Mouse (Mus musculus) lung, embryonic 16.5 days (tissue): ENCODE data around the gene Mdh2. TPM values are rescaled to one million over a fixed set of nuclear protein-coding genes. Genes with fewer than 3 reads are reported as not detected.

Source experiments
- ATAC-seq: fragments of 200-750 bp; cut with Nextera tagmentation; 2 replicates; pipeline ENCODE4 v1.8.0; 2017; ENCODE audit warnings: low read depth, mild to moderate bottlenecking, moderate library complexity
- H3K27ac ChIP-seq: fragments of 300-500 bp; sonication (generic); 2 replicates; pipeline ENCODE4 v1.5.1; 2014; ENCODE audit warnings: mild to moderate bottlenecking, control low read depth, low read length
- H3K27me3 ChIP-seq: fragments of 300-500 bp; sonication (generic); 2 replicates; pipeline ENCODE4 v1.6.1; 2014; ENCODE audit warnings: low read depth, low read length, mixed read lengths; ENCODE audit not compliant: control insufficient read depth, insufficient read depth
- H3K36me3 ChIP-seq: fragments of 300-500 bp; sonication (generic); 2 replicates; pipeline ENCODE4 v1.6.1; 2014; ENCODE audit warnings: low read length; ENCODE audit not compliant: control insufficient read depth, insufficient read depth
- H3K4me1 ChIP-seq: fragments of 300-500 bp; sonication (generic); replicated peaks from 2 replicates; pipeline ENCODE4 v1.6.1; 2014; ENCODE audit warnings: low read length, mixed read lengths; ENCODE audit not compliant: control insufficient read depth, insufficient read depth
- H3K4me2 ChIP-seq: fragments of 300-500 bp; sonication (generic); 2 replicates; pipeline ENCODE4 v1.6.1; 2014; ENCODE audit warnings: low read depth, low read length, control low read depth
- H3K4me3 ChIP-seq: fragments of 300-500 bp; sonication (generic); 2 replicates; pipeline ENCODE4 v1.5.1; 2014; ENCODE audit warnings: mild to moderate bottlenecking, low read length, control low read depth
- H3K9ac ChIP-seq: fragments of 300-500 bp; sonication (generic); 2 replicates; pipeline ENCODE4 v1.6.1; 2014; ENCODE audit warnings: low read length, control low read depth
- H3K9me3 ChIP-seq: fragments of 300-500 bp; sonication (generic); 2 replicates; pipeline ENCODE4 v1.6.1; 2016; ENCODE audit warnings: low read length; ENCODE audit not compliant: control insufficient read depth
- WGBS: fragments of 180-500 bp; shearing (Covaris S2); extraction: QIAGEN DNeasy Blood & Tissue Kit; methylation state at CpG from one replicate; pipeline ENCODE4 v1.1.7; 2014; 5-methylcytosine and 5-hydroxymethylcytosine counted together
- polyA plus RNA-seq: library from polyadenylated mRNA; unstranded; fragments of >200 nt; fragmentation: Nextera tagmentation; extraction: Ambion mirVana; gene quantifications from 2 replicates; pipeline ENCODE4 v1.2.1, GENCODE M21; 2015

The Mdh2 gene
- polyA plus RNA-seq, 1 experiment from 2014 or later, result 433 TPM

DNA sequence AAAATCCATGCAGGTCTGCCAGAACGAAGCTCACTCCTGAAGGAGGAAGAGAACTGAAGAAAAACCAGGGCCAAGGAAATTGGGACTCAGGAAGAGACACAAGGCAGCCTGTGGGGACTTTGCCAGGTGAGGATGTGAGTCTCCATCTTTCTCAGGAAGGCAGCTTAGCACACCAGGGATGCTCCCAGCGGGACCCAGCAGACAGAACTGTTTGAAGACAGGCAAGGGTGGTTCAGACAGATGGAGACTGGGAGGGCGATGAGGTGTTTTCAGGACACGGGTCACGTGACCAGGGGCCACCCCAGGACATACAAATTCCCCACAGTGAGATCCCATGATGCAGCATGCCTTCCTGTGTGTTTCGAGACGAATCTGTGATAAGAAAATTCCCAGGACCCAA is 40.2 kb downstream of the Mdh2 start:
- Histone ChIP-seq H3K9me3 (no peaks in the 10 kb centered on the region), H3K4me3 (no peak overlapping the region), H3K9ac (no peak overlapping the region), H3K36me3 (no peaks in the 10 kb centered on the region), H3K27ac (no peak overlapping the region), H3K4me1 (no peaks in the 10 kb centered on the region), H3K27me3 (no peaks in the 10 kb centered on the region), H3K4me2 (no peak overlapping the region)
- WGBS, result 31% methylated on average over 7 of the region's 7 CpGs
- no peak for ATAC-seq

DNA sequence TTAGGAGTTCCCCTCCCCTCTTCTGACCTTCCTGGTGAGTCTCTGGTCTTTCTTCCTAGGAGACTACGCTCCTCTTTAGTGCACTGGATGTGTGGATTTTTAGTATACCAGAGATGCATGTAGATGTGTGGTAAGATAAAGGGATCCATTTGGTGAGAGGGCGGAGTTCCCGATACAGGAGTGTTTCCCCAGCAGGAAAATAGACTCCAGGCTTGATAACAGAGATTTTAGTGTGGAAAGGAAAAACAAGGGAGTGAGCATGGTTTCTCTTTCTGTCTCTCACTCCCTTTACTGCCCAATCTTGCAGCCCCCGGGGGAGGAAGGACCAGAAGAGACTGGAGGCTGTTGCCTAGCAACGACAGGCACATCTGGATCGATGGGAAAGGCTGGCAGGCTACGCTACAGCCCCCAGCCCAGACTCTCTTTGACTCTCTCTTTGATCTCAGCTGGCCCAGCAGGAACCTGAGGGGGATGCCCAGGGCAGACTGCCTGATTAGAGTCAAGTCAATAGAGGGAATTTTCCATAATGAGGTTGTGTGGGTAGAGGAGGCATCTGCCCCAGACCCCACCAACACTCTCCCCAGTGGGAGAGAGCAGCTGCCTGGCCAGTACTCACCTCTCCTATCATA is 44.1 kb downstream of the Mdh2 start:
- Histone ChIP-seq H3K9ac (no peak overlapping the region), H3K4me1 (no peaks in the 10 kb centered on the region), H3K9me3 (no peaks in the 10 kb centered on the region), H3K4me3 (no peak overlapping the region), H3K27me3 (no peaks in the 10 kb centered on the region), H3K27ac (no peak overlapping the region), H3K4me2 (no peak overlapping the region), H3K36me3 (no peaks in the 10 kb centered on the region)
- ATAC-seq, result no peak
- WGBS, result 24% methylated on average over 7 of the region's 7 CpGs

DNA sequence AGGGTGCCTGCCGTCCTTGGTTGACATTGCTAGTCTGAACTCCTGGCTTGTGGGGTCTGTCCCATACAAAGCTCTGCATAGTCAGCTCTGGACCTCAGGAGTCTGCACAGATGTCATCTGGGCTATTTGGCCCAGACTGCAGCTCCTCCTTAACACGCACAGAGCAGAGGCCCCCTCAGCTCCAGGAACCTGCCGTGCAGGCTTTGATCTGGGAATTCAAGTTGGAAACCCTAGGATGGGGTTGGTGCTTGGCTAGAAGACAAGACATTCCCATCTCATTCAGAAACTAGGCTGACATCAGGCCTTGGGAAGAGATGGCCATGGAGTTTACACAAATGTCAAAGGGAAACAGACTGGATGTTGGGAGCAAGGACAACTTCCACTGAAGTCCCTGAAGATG is 46.2 kb downstream of the Mdh2 start:
- 43% methylated on average over 3 of the region's 3 CpGs for WGBS

DNA sequence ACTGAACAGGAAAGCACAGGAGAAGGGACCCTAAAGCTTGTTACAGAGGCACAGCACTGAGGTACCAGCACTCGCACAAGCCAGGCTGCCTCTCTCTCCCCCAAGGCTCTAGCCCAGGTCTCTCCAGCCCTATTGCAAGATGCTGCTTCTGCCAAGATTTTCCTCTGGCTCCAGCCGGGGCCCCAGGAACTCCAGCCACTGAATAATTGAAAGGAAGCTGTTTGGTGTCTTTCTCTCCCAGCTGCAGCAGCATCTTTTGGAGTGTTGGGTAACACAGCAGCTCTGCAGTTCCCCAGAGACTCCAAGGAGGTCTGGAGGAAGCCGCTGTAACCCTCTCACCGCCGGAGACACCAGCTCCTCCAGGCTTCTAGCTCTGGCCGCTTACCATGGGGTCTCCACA is 47.9 kb downstream of the Mdh2 start:
- no peak overlapping the region for H3K27ac ChIP-seq
- no peaks in the 10 kb centered on the region for H3K9me3 ChIP-seq
- no peak overlapping the region for H3K9ac ChIP-seq
- no peak overlapping the region for H3K4me3 ChIP-seq
- H3K4me2 ChIP-seq, result no peak overlapping the region
- H3K4me1 ChIP-seq, result no peaks in the 10 kb centered on the region
- no peak for ATAC-seq
- no peaks in the 10 kb centered on the region for H3K27me3 ChIP-seq
- H3K36me3 ChIP-seq, result no peaks in the 10 kb centered on the region
- WGBS, result 42% methylated on average over 6 of the region's 6 CpGs

More for the DNA sequence above, 46.2 kb downstream of the Mdh2 start:
- Histone ChIP-seq H3K4me2 (no peak overlapping the region), H3K4me1 (no peaks in the 10 kb centered on the region), H3K9ac (no peak overlapping the region), H3K9me3 (no peaks in the 10 kb centered on the region), H3K4me3 (no peak overlapping the region), H3K27ac (no peak overlapping the region), H3K27me3 (no peaks in the 10 kb centered on the region), H3K36me3 (no peaks in the 10 kb centered on the region)
- ATAC-seq, result no peak

DNA sequence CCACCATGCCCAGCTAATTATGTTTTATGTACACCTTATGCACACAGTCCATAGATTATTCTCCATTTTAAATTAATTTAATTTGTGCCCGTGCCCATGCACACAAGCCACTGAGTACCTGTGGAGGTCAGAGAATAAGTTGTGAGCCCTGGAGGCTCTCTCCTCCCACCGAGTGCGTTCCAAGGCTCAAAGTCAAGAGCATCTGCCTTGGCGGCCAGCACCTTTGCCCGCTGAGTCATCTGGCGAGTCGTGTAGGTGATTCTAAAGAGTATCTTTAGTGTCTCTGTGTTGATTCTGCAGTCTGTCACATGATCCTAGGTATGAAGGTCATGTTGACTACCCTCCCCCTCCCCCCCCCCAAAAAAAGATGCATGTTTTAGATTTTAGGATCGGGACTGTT is 51.1 kb downstream of the Mdh2 start:
- WGBS, result 82% methylated on average over 8 of the region's 8 CpGs
- no peak overlapping the region for H3K9ac ChIP-seq
- no peak overlapping the region for H3K4me3 ChIP-seq
- H3K4me2 ChIP-seq, result no peak overlapping the region
- H3K9me3 ChIP-seq, result no peaks in the 10 kb centered on the region
- no peak for ATAC-seq
- H3K36me3 ChIP-seq, result no peaks in the 10 kb centered on the region
- no peaks in the 10 kb centered on the region; the same call in 1 of the 2 replicates for H3K27me3 ChIP-seq
- H3K27ac ChIP-seq, result no peak overlapping the region
- no peaks in the 10 kb centered on the region for H3K4me1 ChIP-seq

DNA sequence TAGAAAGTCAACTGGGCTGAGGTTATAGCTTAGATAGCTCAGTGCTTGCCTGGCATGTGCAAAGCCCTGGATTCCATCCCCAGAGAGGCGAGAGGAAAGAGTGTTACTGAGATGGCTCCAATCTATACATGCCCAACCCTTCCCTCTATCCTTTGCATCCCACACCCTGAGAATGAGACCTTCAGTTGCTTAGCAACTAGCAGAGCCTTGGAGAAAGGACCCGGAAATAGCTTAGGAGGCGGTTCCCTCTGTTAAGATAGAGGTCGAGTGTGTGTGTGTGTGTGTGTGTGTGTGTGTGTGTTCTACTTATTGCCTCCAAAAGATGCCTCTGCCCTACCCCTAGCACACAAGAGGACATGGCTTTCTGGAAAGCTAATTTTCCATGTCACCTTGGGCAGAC is 54.4 kb downstream of the Mdh2 start:
- peaks cover 11% of the 10 kb centered on the region for H3K4me1 ChIP-seq
- H3K27me3 ChIP-seq, result peaks cover 7% of the 10 kb centered on the region; the same call in 1 of the 2 replicates
- no peaks in the 10 kb centered on the region for H3K9me3 ChIP-seq
- no peaks in the 10 kb centered on the region for H3K36me3 ChIP-seq
- no peak overlapping the region for H3K4me2 ChIP-seq
- 22% methylated on average over 4 of the region's 4 CpGs for WGBS
- no peak overlapping the region for H3K27ac ChIP-seq
- H3K4me3 ChIP-seq, result no peak overlapping the region
- no peak overlapping the region for H3K9ac ChIP-seq
- no peak for ATAC-seq

DNA sequence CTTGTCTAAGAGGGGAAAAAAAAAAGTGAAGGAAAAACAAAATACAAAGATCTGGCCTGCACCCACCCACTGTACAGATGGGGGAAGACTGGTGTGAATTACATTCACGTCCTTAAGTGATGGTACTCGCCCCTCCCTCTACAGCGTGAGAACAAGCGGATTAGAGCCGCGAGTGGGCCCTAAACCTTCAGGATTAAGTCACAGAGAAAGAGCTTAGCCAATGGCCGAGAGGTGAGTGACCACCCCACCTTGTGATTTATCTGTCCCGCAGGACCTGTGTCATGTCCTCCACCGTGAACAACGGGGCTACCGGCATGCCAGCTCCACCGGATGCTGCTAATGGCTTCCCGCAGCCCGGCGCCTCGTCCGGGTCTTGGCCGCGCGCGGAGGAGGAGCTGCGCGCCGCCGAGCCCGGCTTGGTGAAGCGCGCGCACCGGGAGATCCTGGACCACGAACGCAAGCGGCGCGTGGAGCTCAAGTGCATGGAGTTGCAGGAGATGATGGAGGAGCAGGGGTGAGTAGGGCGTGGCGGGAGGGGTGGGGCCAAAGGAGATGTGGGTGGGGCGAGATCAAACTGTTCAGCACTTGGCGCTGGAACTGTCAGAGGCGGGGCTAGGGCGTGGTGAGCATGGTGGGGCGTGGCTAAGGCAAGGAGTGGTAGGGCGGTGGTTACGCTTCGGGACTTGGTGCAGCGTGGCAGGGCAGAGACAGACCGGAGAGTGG is 56.6 kb downstream of the Mdh2 start:
- peak; percentile 91 for ATAC-seq
- Histone ChIP-seq H3K4me2 (peak overlapping the region; percentile 89), H3K27me3 (peaks cover 7% of the 10 kb centered on the region; the same call in 1 of the 2 replicates), H3K36me3 (no peaks in the 10 kb centered on the region), H3K9ac (peak overlapping the region; percentile 49), H3K9me3 (no peaks in the 10 kb centered on the region), H3K4me3 (peak overlapping the region; percentile 55), H3K4me1 (peaks cover 11% of the 10 kb centered on the region), H3K27ac (no peak overlapping the region)
- 1% methylated on average over 47 of the region's 47 CpGs for WGBS

DNA sequence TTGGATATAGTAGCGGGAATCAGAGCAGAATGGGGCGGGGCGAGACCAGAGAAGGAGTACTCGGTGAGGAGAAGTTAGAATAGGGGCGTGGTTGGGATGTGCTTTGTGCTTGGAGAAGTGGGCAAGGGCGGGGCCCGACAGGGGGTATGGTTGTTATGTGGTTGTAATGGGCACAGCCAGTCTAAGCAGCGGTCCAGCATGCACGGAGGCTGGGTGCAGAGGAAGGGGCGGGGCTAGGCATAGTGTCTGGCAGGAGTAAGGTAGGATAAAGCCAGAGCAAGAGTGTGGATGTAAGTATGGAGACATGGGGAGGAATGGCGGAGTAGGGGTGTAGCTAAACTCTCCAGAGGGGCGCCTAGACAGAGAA is 57.2 kb downstream of the Mdh2 start:
- H3K4me3 ChIP-seq, result peak overlapping the region; percentile 55
- ATAC-seq, result peak; percentile 63
- H3K4me1 ChIP-seq, result peaks cover 11% of the 10 kb centered on the region
- H3K27ac ChIP-seq, result no peak overlapping the region
- H3K4me2 ChIP-seq, result peak overlapping the region; percentile 89
- no peaks in the 10 kb centered on the region for H3K9me3 ChIP-seq
- H3K36me3 ChIP-seq, result no peaks in the 10 kb centered on the region
- WGBS, result 3% methylated on average over 12 of the region's 12 CpGs
- H3K9ac ChIP-seq, result no peak overlapping the region
- H3K27me3 ChIP-seq, result peaks cover 7% of the 10 kb centered on the region; the same call in 1 of the 2 replicates

DNA sequence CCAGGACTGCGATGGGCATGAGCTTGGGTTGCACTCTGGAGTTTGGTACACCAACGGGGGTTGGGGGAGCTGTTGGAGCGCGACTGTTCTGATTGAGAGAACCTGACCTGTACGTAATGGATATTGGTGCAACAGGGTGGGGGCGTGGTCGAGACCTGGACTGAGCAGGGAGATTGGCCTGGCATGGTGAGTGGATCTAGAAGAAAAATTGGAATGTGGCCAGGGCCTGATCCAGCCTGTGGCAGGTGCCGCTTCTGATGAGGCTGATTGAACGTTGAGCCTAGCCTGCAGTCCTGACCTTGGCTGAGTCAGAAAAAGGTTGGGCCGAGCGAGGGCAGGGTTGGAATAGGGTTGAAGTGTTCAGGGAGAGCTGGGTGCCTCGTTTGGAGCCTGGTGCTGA is 57.7 kb downstream of the Mdh2 start:
- no peak overlapping the region for H3K4me3 ChIP-seq
- H3K9me3 ChIP-seq, result no peaks in the 10 kb centered on the region
- WGBS, result 24% methylated on average over 12 of the region's 12 CpGs
- H3K36me3 ChIP-seq, result no peaks in the 10 kb centered on the region
- ATAC-seq, result 0 out of 2 replicates have a peak, but pooled peaks have one; percentile 8
- peaks cover 11% of the 10 kb centered on the region for H3K4me1 ChIP-seq
- H3K9ac ChIP-seq, result no peak overlapping the region
- no peak overlapping the region for H3K27ac ChIP-seq
- peaks cover 7% of the 10 kb centered on the region; the same call in 1 of the 2 replicates for H3K27me3 ChIP-seq
- peak overlapping the region; percentile 89; the same call in 1 of the 2 replicates for H3K4me2 ChIP-seq
